Mouse (Mus musculus) CD8-positive naive resting alpha-beta T cell, adult 2 months (primary cell): Measurements from ENCODE around the gene Abca9.

Experiments
- DNase-seq, 2 experiments: peaks; one replicate each; pipeline ENCODE4 v3.0.0; 2022; ENCODE audit warnings: low read depth in 2 of 2, low spot score in 2 of 2

Abca9 gene

DNA sequence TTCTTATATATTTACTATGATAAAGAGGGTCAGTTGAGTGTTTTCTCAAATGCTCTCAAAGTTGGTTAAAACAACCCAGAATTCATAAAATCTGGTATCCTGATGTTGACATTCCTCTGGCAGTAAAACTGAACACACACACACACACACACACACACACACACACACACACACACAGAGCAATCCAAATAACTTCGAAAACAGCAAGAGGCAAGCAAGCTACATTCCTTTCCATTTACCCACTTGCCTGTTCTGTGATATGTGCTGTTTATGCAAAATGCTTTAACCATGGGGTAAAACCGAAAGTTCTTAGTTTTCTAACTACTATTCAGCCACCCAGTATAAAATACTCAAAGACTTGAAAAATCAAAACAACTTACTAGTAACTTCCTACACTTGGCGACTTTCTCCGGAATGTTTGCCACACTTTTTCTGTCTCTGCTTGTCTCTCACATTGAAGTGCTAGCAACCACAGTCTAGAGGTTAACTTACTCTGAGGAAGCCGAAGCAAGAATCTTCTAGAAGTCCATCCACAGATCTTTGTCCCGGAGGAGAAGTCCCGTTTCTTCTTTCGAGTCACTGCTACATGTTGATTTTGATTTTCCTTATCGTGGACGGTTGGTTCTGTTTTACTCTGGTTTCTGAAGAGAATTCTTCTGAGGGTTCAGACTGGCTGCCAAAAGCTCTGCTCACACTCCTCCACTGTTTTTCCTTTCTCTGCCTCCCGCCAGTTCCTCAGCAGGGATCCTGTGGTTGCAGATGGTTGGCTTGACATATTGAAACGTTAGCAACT is at the start of gene Abca9:
Gene Abca9 (minus strand): TSS at position 738 of the 793 bp plus-strand sequence.
- DNase-seq, result no peak

DNA sequence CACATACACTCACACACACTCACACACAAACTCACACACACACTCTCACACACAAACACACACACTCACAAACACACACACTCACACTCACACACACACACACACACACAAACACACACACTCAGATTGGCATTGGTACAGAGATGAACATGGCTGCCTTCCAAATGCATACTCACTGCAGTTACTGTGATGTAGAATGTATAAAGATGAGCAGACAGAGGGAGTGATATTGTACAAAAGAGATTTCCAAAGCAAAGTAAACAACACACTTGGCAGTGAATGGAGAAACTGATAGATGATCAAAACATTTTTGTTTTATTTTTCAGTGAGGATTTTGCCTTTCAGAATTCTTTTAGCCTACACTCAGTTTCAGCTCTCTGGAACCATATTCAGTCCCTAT is 49.1 kb upstream of the Abca9 start:
- DNase-seq, result no peak

DNA sequence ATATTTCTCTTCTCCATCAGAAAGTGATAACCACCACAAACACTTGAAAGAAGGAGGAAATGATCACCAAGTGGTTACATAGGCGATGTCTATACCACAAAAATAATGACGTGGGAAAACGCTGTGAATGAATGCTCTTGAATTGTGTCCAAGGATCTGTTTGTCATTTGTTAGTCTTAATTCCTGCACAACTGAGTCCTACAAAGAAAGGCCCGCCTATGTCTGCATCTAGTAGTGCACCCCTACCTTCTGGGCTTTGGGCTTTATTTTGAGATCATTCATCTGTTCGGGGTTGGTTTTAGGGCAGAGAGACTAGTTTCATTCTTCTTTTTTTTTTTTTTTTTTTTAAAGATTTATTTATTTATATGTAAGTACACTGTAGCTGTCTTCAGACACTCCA is 35.9 kb upstream of the Abca9 start:
- DNase-seq, result no peak

GRCm38 (mm10) chr11:110198882-110199281 is 30.9 kb upstream of the Abca9 start:
- DNase-seq, result no peak

GRCm38 (mm10) chr11:110196561-110197306 is 28.7 kb upstream of the Abca9 start:
- DNase-seq, result no peak

DNA sequence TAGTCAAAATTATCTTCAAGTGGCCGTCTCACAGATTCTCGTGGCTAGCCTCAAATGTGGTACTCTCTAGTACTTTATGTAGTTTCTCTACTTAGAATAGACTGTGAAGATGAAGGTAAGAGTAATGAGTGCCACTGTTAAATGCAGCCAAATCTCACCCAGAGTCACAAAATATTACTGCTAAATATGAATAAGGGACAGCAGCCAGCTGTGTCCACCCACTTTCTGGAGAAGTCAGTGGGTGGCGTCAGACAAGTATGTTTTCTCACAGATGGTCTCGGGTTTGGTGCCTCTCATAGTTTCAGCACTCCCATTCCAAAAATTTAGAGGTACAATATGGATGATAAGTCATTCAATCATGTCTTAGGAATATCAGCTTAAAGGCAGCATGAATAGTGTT is 27.3 kb upstream of the Abca9 start:
- no peak for DNase-seq

GRCm38 (mm10) chr11:110171212-110171611 is 3.2 kb upstream of the Abca9 start:
- no peak for DNase-seq

- DNase-seq, result no peak
Measured at GRCm38 (mm10) chr11:110165822-110166221, 2.2 kb downstream of the Abca9 start.

- DNase-seq, result no peak
Measured at GRCm38 (mm10) chr11:110165409-110165808, 2.6 kb downstream of the Abca9 start.

DNA sequence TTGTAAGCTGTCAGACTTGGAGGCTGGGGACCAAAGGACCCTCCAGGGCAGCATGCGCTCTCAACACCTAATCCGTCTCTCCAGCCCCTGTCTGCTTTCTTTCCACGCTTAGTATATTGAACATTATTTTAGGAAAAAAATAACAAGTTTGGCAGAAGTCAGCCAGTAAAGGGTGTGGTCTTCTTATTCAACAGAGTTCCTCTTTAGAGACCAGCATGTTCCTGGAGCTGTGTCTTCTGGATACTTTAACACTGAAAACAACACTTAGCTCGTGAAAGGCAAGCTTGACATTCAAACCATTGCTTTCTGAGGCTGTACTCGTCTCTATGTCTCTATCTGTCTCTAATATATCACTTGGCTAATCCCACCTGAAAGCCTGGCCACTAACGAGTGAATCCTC is 10.9 kb downstream of the Abca9 start:
- no peak for DNase-seq

DNA sequence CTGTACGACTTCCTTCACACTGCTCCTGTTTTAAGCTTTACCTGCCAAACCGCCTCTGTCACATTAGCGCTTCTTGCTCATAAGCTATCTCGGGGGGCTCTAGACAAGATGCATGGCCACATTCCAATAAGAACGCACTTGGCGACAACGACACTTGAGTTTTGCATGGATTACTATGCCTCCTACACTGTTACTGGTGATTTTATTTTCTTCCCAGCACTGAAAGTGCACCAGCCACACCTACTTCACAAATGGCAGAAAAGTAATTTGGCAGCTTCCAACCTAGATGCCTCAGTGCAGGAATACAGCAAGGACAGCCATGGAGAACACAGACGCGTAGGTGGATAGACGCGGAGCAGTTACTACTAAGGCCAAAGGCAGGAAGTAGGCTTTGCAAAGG is 12.0 kb downstream of the Abca9 start:
- DNase-seq, result no peak

GRCm38 (mm10) chr11:110147640-110148039 is 20.4 kb downstream of the Abca9 start:
- DNase-seq, result no peak

DNA sequence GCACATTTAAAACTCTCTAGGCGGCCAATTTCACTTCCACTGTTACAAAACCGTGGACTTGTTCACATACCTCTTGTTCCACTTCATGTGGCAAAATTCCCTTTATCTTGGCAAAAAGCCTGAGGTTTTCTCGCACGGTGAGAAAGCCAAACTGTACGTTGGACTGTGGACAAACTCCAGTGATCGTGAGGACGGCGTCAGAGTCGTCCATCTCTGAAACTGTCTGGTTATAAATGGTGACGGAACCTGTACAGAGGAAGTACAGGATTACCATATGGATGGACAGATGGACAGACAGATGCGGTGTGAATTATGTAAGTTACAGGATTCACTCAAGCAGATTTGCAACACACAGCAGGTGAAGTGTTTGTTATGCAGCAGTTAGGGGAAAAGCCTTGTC is 22.6 kb downstream of the Abca9 start:
- no peak for DNase-seq

GRCm38 (mm10) chr11:110130760-110131159 is 37.2 kb downstream of the Abca9 start:
- no peak for DNase-seq

DNA sequence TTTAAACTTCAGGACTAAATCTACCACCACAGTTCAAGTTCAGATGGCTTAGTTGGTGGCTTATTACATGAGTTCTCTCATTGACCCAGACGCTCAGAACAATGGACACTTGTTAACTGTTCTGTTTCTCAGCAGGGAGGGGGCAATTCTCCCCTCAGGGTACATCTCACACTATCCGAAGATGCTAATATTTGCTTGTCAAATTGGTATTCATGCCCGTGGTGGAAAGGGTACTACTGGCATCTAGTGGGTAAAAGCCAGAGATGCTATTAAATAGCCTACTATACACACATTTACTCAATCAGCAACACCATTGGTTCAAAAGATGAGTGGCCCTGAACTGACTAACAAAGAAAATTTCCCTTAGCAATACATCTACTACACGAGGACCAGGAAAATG is 56.9 kb downstream of the Abca9 start:
- DNase-seq, result no peak

DNA sequence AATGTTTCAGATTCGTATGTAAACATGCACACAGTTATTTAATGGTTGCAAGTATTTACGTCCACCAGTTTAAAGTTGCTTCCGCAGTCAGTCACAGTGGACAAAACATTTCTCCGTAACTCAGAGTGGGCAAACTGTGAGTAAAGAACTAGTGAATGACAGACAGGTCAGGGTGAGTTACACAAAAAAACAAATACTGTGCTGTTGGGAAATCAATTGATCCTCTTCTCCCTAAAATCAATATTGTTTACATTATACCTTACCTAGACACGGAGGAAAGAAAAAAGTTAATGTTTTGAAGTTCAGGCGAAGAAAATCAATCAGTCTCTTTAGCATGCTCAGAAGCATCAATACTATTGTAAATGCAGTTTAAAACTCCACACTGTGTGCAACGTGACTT is 66.6 kb downstream of the Abca9 start:
- DNase-seq, result no peak

DNA sequence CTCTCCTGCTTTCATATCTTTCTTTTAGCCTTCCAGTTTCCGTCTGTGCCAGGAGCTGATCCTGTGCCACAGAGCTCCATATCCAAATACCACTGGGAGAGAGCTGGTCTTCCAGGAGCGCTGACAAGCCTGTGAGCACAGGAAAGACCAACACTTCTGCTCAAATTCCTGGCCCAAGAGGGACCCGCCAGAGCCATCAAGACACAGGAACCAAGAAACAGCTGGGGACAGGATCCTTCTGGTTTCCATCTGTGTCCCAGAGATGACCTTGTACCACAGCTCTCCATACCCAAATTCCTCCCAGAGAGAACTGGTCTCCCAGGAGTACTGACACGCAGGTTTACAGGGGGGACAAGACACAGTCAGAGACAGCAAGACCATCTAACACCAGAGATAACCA is 69.1 kb downstream of the Abca9 start:
- no peak for DNase-seq

GRCm38 (mm10) chr11:110097465-110097864 is 70.5 kb downstream of the Abca9 start:
- DNase-seq, result no peak

- no peak for DNase-seq
Measured at GRCm38 (mm10) chr11:110095858-110096257, 72.1 kb downstream of the Abca9 start, which contains the start of gene Abca8a. Gene Abca8a (minus strand): TSS chr11:110095978.

- no peak for DNase-seq
Measured at GRCm38 (mm10) chr11:110094846-110095380, 73.1 kb downstream of the Abca9 start.

DNA sequence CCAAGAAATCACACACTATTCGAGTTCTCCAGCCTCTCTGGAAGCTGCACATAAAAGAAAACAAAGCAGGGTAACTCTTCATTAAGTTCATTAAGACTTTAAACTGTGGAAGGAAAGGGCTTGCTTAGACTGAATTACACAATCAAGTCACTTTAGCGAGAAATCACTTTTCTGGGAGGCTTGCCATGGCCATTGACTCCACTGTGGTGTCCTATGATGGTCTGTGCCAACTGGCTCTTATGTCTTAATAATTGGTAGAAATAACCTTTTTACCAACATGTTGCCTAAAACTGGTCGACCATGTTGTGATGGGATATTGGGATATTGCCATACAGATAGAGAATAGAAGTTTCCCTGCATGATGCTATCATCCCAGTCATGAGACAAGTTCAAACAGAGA is 73.8 kb downstream of the Abca9 start:
- DNase-seq, result no peak

DNA sequence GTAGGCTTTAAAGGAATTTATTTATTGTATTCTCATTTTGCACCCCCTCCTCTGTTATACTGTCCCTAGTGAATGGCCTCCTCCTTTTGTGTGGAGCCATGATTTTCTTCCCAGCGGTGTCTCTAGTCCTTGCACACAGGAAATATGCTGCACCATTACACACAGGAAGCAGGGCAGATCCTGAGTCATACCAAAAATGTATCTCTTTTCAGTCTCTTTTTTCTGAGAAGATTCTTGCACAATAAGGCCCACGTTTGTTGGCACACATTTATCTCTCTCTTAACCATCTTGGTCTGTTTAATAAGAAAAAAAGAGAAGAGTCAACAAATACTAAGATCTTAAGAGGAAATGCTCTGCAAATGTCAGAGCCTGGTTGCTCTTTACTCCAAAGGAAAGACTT is 76.7 kb downstream of the Abca9 start:
- DNase-seq, result no peak
